Mouse (Mus musculus) intestine, postnatal 0 days (tissue): ENCODE measurements around the gene Shcbp1l. TPM values are rescaled to one million over a fixed set of nuclear protein-coding genes. Genes with fewer than 3 reads are reported as not detected.
A peak's percentile ranks its signal among the peaks of the same experiment; 100 is the strongest.
"Not testable (repeated sequence)": the region's sequence is repeated elsewhere in the genome, so short reads cannot be mapped to it uniquely, and the experiment has no call there.

ENCODE experiments used
- ATAC-seq: fragments of 200-750 bp; cut with Nextera tagmentation; 2 replicates; pipeline ENCODE4 v1.8.0; 2017; ENCODE audit warnings: mild to moderate bottlenecking, moderate TSS enrichment, moderate library complexity
- H3K27ac ChIP-seq: fragments of 300-500 bp; sonication (generic); 2 replicates; pipeline ENCODE4 v1.5.1; 2014; ENCODE audit warnings: mild to moderate bottlenecking, low read depth, low read length, moderate library complexity
- H3K27me3 ChIP-seq: fragments of 300-500 bp; sonication (generic); replicated peaks from 2 replicates; pipeline ENCODE4 v1.6.1; 2014; ENCODE audit warnings: low read length, mixed read lengths; ENCODE audit not compliant: control insufficient read depth, insufficient read depth
- H3K36me3 ChIP-seq: fragments of 300-500 bp; sonication (generic); 2 replicates; pipeline ENCODE4 v1.6.1; 2014; ENCODE audit warnings: mild to moderate bottlenecking, moderate library complexity; ENCODE audit not compliant: control insufficient read depth, insufficient read depth
- H3K4me1 ChIP-seq: fragments of 300-500 bp; sonication (generic); replicated peaks from 2 replicates; pipeline ENCODE4 v1.6.1; 2014; ENCODE audit warnings: antibody characterized with exemption, low read length, mixed read lengths; ENCODE audit not compliant: control insufficient read depth, insufficient read depth
- H3K4me2 ChIP-seq: fragments of 300-500 bp; sonication (generic); replicated peaks from 2 replicates; pipeline ENCODE4 v1.6.1; 2014; ENCODE audit warnings: low read depth, mild to moderate bottlenecking, moderate library complexity
- H3K4me3 ChIP-seq: fragments of 300-500 bp; sonication (generic); 2 replicates; pipeline ENCODE4 v1.5.1; 2014; ENCODE audit warnings: low read depth, low read length
- H3K9ac ChIP-seq: fragments of 300-500 bp; sonication (generic); 2 replicates; pipeline ENCODE4 v1.6.1; 2014; ENCODE audit warnings: mild to moderate bottlenecking, low read depth, low read length
- H3K9me3 ChIP-seq: fragments of 300-500 bp; sonication (generic); 2 replicates; pipeline ENCODE4 v1.6.1; 2016; ENCODE audit warnings: mixed run types; ENCODE audit not compliant: control insufficient read depth
- CTCF ChIP-seq: sonication (generic); IDR thresholded peaks from 2 replicates; pipeline ENCODE4 v1.5.1; 2016; ENCODE audit warnings: low read depth, mild to moderate bottlenecking, control low read depth, antibody characterized with exemption, moderate library complexity
- WGBS: fragments of 180-500 bp; shearing (Covaris S2); extraction: QIAGEN DNeasy Blood & Tissue Kit; methylation state at CpG from one replicate; pipeline ENCODE4 v1.1.7; 2014; 5-methylcytosine and 5-hydroxymethylcytosine counted together
- polyA plus RNA-seq: library from polyadenylated mRNA; unstranded; fragments of >200 nt; fragmentation: Nextera tagmentation; extraction: Ambion mirVana; gene quantifications from 2 replicates; pipeline ENCODE4 v1.2.1, GENCODE M21; 2015

The Shcbp1l gene
- polyA plus RNA-seq, 1 experiment from 2014 or later = not detected

GRCm38 (mm10) chr1:153385661-153386060, 39.3 kb upstream of the Shcbp1l start:
- not testable (repeated sequence) for H3K27me3 ChIP-seq, H3K9me3 ChIP-seq, ATAC-seq, H3K4me1 ChIP-seq, H3K36me3 ChIP-seq, H3K27ac ChIP-seq, H3K4me2 ChIP-seq, H3K9ac ChIP-seq, H3K4me3 ChIP-seq
- TF ChIP-seq CTCF = 0 out of 2 replicates have a peak, but pooled peaks have one; percentile 19
- 85% methylated on average over 5 of the region's 5 CpGs for WGBS

GRCm38 (mm10) chr1:153386271-153387069, 38.5 kb upstream of the Shcbp1l start:
- peak; percentile 99 for TF ChIP-seq CTCF
- WGBS = 49% methylated on average over 25 of the region's 25 CpGs
- H3K9ac ChIP-seq = no peak overlapping the region
- no peaks in the 10 kb centered on the region for H3K4me1 ChIP-seq
- no peak overlapping the region for H3K4me3 ChIP-seq
- H3K27ac ChIP-seq = no peak overlapping the region
- H3K9me3 ChIP-seq = no peaks in the 10 kb centered on the region
- H3K27me3 ChIP-seq = no peaks in the 10 kb centered on the region
- peak; percentile 82 for ATAC-seq
- no peaks in the 10 kb centered on the region for H3K36me3 ChIP-seq
- no peak overlapping the region for H3K4me2 ChIP-seq

- H3K4me2 ChIP-seq, H3K4me1 ChIP-seq, H3K4me3 ChIP-seq, H3K27ac ChIP-seq, ATAC-seq, H3K9ac ChIP-seq, H3K27me3 ChIP-seq, H3K36me3 ChIP-seq, H3K9me3 ChIP-seq: not testable (repeated sequence)
- WGBS = 77% methylated on average over 4 of the region's 4 CpGs
Measured at GRCm38 (mm10) chr1:153395706-153396105, 29.3 kb upstream of the Shcbp1l start.

DNA sequence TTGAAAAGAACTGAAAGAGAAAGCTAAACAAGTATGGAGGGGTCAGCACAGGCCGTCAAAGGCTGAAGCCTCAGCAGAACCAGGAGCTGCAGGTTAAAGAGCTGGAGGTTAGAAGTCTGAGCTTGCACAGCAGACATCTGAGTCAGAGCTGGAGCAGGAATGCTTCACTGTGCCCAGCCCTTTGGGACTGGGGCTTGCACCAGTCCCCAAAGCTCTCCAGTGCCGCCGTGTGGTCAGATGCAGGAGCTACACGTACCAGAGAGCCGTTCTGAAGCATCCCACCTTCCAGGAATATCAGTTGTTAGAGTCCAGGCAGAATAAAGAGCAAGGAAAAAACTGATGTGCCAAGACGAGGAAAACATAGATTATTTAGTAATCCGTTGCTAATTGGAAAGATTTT, 23.2 kb upstream of the Shcbp1l start:
- peak; percentile 76 for ATAC-seq
- Histone ChIP-seq H3K27ac (no peak overlapping the region), H3K4me1 (no peaks in the 10 kb centered on the region), H3K9me3 (no peaks in the 10 kb centered on the region), H3K36me3 (no peaks in the 10 kb centered on the region), H3K9ac (no peak overlapping the region), H3K4me2 (no peak overlapping the region), H3K4me3 (no peak overlapping the region), H3K27me3 (no peaks in the 10 kb centered on the region)
- peak; percentile 96 for TF ChIP-seq CTCF
- 0% methylated on average over 7 of the region's 7 CpGs for WGBS

DNA sequence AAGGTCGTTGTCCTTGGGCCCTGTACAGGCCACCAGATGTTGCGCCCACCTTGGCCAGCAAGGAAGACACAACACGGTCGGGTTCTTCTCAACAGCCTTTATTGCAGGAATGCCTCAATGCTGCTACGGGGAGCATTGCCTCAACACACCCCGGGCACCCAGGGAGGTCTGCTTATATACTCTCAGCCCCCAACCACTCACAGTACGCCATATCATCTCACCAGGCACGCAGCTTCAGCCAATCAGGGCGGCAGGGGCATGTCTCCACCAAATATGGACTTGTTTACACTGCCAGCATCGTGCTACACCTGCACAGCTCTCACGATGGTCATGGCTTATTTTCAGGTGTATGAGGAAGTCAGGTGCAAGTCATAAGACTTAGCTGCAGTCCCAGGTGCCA, 17.3 kb upstream of the Shcbp1l start:
- not testable (repeated sequence) for ATAC-seq, H3K27ac ChIP-seq, H3K36me3 ChIP-seq, H3K9me3 ChIP-seq, H3K9ac ChIP-seq, H3K4me2 ChIP-seq, H3K4me1 ChIP-seq, H3K27me3 ChIP-seq, H3K4me3 ChIP-seq
- WGBS = 78% methylated on average over 11 of the region's 11 CpGs

- H3K9me3 ChIP-seq, ATAC-seq, H3K36me3 ChIP-seq, H3K4me1 ChIP-seq, H3K27me3 ChIP-seq, H3K27ac ChIP-seq, H3K4me3 ChIP-seq, H3K9ac ChIP-seq, H3K4me2 ChIP-seq: not testable (repeated sequence)
- 84% methylated on average over 4 of the region's 5 CpGs for WGBS
Measured at GRCm38 (mm10) chr1:153408296-153408695, 16.7 kb upstream of the Shcbp1l start.

DNA sequence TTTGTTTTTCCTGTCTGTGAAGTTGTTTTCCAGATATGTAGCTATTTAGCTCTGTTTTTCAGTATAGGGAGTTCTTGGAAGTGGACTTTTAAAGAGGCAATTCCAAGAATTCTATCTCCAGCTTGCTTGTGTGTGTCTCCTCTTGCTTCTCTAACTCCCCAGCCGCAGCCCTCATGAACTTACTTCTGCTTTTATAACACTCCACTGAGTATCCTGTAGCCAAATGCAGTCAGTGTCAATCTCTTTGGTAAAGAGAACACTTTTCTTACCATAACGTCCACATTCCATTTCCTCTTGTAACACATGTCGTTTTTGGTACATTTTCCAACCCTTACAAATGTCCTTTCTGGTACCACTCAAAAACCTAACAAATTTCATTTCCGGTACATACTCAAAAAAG, 14.0 kb upstream of the Shcbp1l start:
- not testable (repeated sequence) for ATAC-seq, H3K27me3 ChIP-seq, H3K27ac ChIP-seq, H3K4me2 ChIP-seq, H3K4me3 ChIP-seq, H3K9ac ChIP-seq, H3K4me1 ChIP-seq, H3K36me3 ChIP-seq, H3K9me3 ChIP-seq
- 83% methylated on average over 1 of the region's 4 CpGs for WGBS
